Mouse (Mus musculus) embryonic facial prominence, embryonic 10.5 days (tissue): ENCODE measurements around the gene Cartpt. TPM values are rescaled to one million over a fixed set of nuclear protein-coding genes. Genes with fewer than 3 reads are reported as not detected.
A peak's percentile ranks its signal among the peaks of the same experiment; 100 is the strongest.

Experiments used
- DNase-seq: peaks from one replicate; pipeline ENCODE4 v3.0.0-alpha.2; 2017; ENCODE audit warnings: low spot score
- H3K27ac ChIP-seq: fragments of 300-500 bp; sonication (generic); replicated peaks from 2 replicates; pipeline ENCODE4 v1.5.1; 2016; ENCODE audit warnings: mild to moderate bottlenecking
- H3K27me3 ChIP-seq: fragments of 300-500 bp; sonication (generic); replicated peaks from 2 replicates; pipeline ENCODE4 v1.6.1; 2016; ENCODE audit warnings: low read depth, mild to moderate bottlenecking; ENCODE audit not compliant: poor library complexity, severe bottlenecking
- H3K36me3 ChIP-seq: fragments of 300-500 bp; sonication (generic); replicated peaks from 2 replicates; pipeline ENCODE4 v1.6.1; 2016; ENCODE audit warnings: mild to moderate bottlenecking, moderate library complexity
- H3K4me1 ChIP-seq: fragments of 300-500 bp; sonication (generic); 2 replicates; pipeline ENCODE4 v1.6.1; 2016
- H3K4me3 ChIP-seq: fragments of 300-500 bp; sonication (generic); 2 replicates; pipeline ENCODE4 v1.5.1; 2016; ENCODE audit warnings: mild to moderate bottlenecking, moderate library complexity
- H3K9me3 ChIP-seq: fragments of 300-500 bp; sonication (generic); 2 replicates; pipeline ENCODE4 v1.6.1; 2016; ENCODE audit warnings: mild to moderate bottlenecking
- WGBS: fragments of 180-500 bp; shearing (Covaris S2); methylation state at CpG from one replicate; pipeline ENCODE4 v1.1.7; 2016; 5-methylcytosine and 5-hydroxymethylcytosine counted together
- polyA plus RNA-seq: library from polyadenylated mRNA; unstranded; fragments of >200 nt; fragmentation: Nextera tagmentation; extraction: Ambion mirVana; gene quantifications from 2 replicates; pipeline ENCODE4 v1.2.1, GENCODE M21; 2016

Gene Cartpt
- polyA plus RNA-seq, 1 experiment from 2014 or later, result 2.6 TPM

DNA sequence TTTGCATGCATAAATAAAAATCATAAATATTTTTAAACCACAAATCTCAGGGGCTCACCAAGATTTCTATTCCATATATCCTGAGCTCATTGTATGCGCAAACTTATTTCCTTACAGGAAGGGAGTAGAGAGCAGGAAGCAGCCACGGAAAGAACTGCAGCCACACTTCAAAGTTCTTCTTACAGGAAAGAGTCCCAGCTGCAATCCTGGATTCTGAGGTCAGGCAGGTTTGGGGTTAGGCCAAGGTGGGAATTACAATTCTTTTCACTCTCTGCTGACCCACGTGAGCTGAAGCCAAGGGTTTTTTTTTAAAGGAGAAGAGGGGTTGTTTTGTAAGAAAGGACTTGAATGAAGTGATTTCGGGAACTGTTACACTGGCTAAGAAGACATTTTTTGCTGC, 49.9 kb downstream of the Cartpt start:
- H3K4me3 ChIP-seq, result no peak overlapping the region
- no peak for DNase-seq
- WGBS, result 51% methylated on average over 4 of the region's 4 CpGs
- peaks cover 28% of the 10 kb centered on the region for H3K4me1 ChIP-seq
- H3K27ac ChIP-seq, result no peak overlapping the region
- no peaks in the 10 kb centered on the region for H3K36me3 ChIP-seq
- H3K9me3 ChIP-seq, result no peaks in the 10 kb centered on the region
- no peaks in the 10 kb centered on the region for H3K27me3 ChIP-seq

DNA sequence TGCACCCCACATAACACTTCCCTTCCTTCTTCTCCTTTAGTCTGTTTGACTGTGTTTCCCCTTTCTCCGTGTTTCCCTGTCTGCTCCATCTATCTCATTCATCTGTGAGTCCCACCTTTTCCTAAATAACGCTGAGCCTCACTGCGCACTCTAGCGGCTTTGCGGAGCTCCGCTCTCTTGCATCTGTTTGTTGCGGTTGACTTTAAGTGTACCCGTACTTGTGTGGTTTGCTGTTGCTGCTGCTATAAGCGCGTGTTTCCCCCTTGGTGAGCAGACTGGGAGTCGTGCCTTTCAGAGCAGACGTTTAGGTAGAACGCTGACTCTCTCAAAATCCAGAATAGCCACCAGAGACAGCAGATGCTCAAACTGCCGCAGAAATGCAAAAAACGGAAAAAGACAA, 51.3 kb downstream of the Cartpt start:
- Histone ChIP-seq H3K4me3 (no peak overlapping the region), H3K27ac (no peak overlapping the region), H3K27me3 (no peaks in the 10 kb centered on the region), H3K4me1 (peaks cover 28% of the 10 kb centered on the region), H3K9me3 (no peaks in the 10 kb centered on the region), H3K36me3 (no peaks in the 10 kb centered on the region)
- WGBS, result 35% methylated on average over 15 of the region's 15 CpGs
- peak; percentile 63 for DNase-seq

Other genes with a start within 250 kb of the Cartpt start
- 44.7 and 47.3 TPM in 2 replicates for gene Mccc2, start 114.5 kb upstream of the Cartpt start, polyA plus RNA-seq
- gene Bdp1, start 203.0 kb upstream of the Cartpt start, polyA plus RNA-seq, result 26.5 and 28.5 TPM in 2 replicates
- gene Serf1, start 206.9 kb upstream of the Cartpt start, polyA plus RNA-seq, result 161 and 192 TPM in 2 replicates
- 95.9 and 96.2 TPM in 2 replicates for gene Smn1, start 223.8 kb upstream of the Cartpt start, polyA plus RNA-seq